Mouse (Mus musculus): Measurements from ENCODE around the gene Scgb2b15.
"Not testable (repeated sequence)": the region's sequence is repeated elsewhere in the genome, so short reads cannot be mapped to it uniquely, and the experiment has no call there.

Scgb2b15 gene

GRCm38 (mm10) chr7:32829562-32829961, at the start of gene Scgb2b15:
Gene Scgb2b15 (minus strand): TSS chr7:32829662.
- not testable (repeated sequence) for DNase-seq (ENCODE audit: low read depth, low spot score)

GRCm38 (mm10) chr7:32836254-32836653, 6.8 kb upstream of the Scgb2b15 start, which contains the start of gene Scgb1b15:
Gene Scgb1b15 (plus strand): TSS chr7:32836554.
- DNase-seq (ENCODE audit: low read depth, low spot score): not testable (repeated sequence)
